Mouse (Mus musculus): ENCODE measurements around the gene Creb5. TPM values are rescaled to one million over a fixed set of nuclear protein-coding genes. Genes with fewer than 3 reads are reported as not detected.

Creb5 gene
- polyA plus RNA-seq, 1 experiment, result 4.5 TPM

DNA sequence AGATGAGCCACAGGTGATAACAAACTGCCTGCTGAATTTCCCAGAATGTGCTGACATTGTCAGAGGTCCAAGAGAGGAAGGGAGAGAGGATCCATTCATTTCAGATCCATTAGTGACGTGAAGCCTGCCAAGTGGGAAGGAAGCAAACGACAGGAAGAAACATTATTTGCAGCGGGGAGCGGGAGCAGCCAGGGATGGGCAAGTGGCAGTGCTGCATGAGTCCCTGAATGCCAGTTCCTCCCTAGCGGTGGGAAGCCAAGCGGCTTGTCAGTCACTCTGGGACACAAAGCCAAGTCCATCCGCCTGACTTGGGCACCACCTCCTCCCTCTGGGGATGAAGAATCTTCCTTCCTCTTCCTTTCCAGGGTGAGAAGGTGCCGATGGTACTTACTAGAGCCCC is 183.5 kb downstream of the Creb5 start:
- no peak for TF ChIP-seq CTCF (IDR thresholded peaks at IDR 0.05; ENCODE audit: borderline replicate concordance, insufficient read depth, low read length)
- TF ChIP-seq POLR2A (IDR thresholded peaks at IDR 0.05; ENCODE audit: low read depth, low read length), result no peak
- no peak overlapping the region for H3K4me3 ChIP-seq (ENCODE audit: insufficient read depth, low read length)
- H3K27ac ChIP-seq (ENCODE audit: insufficient read depth, low read length), result no peak overlapping the region
- no peaks in the 10 kb centered on the region for H3K4me1 ChIP-seq (ENCODE audit: control insufficient read depth, insufficient read depth, low read length)

DNA sequence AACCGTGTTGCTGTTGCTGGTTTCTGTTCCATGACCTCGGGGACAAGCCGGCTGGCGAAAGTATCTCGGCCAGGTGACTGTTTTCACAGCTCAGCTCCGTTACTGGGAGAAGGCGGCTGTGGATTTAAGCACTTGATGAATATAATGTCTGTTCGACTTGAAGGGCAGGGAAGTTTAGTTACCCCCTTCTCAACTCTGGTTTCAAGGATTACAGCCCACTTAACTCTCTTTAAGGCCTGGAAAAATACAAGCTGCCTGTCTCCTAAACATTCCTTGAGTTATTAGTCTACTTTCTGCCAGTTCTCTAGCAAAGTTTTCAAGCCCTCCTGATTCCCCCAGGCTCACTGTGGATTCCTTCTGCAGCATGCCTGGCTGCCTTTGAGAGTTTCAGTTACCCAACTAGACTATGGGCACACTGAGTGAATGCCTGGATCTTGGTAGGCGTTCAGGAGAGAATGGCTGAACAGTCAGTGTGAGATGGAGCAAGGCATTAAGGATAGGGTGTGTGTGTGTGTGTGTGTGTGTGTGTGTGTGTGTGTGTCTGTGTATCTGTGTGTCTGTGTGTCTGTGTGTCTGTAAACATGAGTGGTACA is 184.0 kb downstream of the Creb5 start:
- no peak for TF ChIP-seq CTCF (IDR thresholded peaks at IDR 0.05; ENCODE audit: borderline replicate concordance, insufficient read depth, low read length)
- TF ChIP-seq POLR2A (IDR thresholded peaks at IDR 0.05; ENCODE audit: low read depth, low read length), result no peak
- Histone ChIP-seq H3K4me3 (ENCODE audit: insufficient read depth, low read length) (no peak overlapping the region), H3K27ac (ENCODE audit: insufficient read depth, low read length) (no peak overlapping the region), H3K4me1 (ENCODE audit: control insufficient read depth, insufficient read depth, low read length) (no peaks in the 10 kb centered on the region)

DNA sequence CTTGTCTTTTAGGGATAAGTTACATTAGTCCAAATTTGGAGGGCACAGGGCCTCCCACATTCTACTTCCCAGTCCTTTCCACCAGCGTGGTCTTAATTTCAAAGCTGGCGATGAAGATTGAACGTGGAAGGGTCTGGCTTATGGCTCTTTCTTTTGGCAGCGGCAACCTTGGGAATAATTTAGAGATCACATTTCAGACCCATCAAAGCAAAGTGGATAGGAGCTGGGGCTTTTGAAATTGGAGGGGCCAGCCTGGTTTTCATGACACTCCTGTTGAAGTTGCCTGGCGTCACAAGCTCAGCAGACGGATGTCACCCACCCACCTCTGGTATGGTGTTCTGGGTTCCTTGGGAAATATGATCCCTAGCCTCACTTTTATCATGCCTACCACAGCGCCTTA is 185.7 kb downstream of the Creb5 start:
- Histone ChIP-seq H3K27ac (ENCODE audit: insufficient read depth, low read length) (no peak overlapping the region), H3K4me3 (ENCODE audit: insufficient read depth, low read length) (no peak overlapping the region), H3K4me1 (ENCODE audit: control insufficient read depth, insufficient read depth, low read length) (no peaks in the 10 kb centered on the region)
- TF ChIP-seq CTCF (IDR thresholded peaks at IDR 0.05; ENCODE audit: borderline replicate concordance, insufficient read depth, low read length) (no peak), POLR2A (IDR thresholded peaks at IDR 0.05; ENCODE audit: low read depth, low read length) (no peak)

DNA sequence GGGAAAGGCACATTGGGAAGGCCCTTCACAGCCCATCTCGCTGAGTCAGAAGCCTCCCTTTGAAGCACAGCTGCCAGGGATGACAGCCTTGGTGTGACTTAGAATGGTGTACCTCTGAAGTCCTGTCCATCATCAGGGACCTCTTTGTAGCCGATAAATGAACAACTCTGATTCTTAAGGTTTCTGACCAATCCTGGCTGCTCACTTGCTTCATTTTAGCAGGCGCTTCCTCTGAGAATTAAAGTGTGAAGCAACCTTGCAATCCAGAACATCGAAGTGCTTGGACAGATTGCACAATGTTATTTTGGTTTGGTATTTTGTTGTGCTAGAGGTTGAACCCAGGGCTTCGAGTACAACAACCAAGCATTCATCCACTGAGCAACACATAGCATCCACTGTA is 190.4 kb downstream of the Creb5 start:
- Histone ChIP-seq H3K27ac (ENCODE audit: insufficient read depth, low read length) (no peak overlapping the region), H3K4me3 (ENCODE audit: insufficient read depth, low read length) (no peak overlapping the region), H3K4me1 (ENCODE audit: control insufficient read depth, insufficient read depth, low read length) (no peaks in the 10 kb centered on the region)
- TF ChIP-seq CTCF (IDR thresholded peaks at IDR 0.05; ENCODE audit: borderline replicate concordance, insufficient read depth, low read length) (no peak), POLR2A (IDR thresholded peaks at IDR 0.05; ENCODE audit: low read depth, low read length) (no peak)

DNA sequence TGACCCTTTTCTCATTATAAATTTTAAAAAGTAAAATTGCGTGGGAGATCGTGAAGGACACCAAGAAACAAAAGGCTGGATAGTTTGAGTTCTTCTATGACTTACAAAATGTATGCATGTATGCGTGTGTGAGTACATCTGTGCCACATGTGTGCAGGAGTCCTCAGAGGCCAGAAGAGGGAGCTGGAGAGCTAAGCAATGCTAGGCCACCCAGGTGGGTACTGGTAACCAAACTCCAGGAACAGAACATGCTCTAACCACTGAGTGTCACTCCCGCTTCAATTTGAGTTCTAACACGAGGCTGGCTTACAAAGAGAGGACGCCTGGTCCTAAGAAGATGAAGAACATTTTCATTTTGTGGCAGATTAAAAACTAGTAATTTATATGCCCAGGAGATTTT is 203.8 kb downstream of the Creb5 start:
- TF ChIP-seq POLR2A (IDR thresholded peaks at IDR 0.05; ENCODE audit: low read depth, low read length) (no peak), CTCF (IDR thresholded peaks at IDR 0.05; ENCODE audit: borderline replicate concordance, insufficient read depth, low read length) (peak; percentile 30; the same call in 1 of the 2 replicates)

DNA sequence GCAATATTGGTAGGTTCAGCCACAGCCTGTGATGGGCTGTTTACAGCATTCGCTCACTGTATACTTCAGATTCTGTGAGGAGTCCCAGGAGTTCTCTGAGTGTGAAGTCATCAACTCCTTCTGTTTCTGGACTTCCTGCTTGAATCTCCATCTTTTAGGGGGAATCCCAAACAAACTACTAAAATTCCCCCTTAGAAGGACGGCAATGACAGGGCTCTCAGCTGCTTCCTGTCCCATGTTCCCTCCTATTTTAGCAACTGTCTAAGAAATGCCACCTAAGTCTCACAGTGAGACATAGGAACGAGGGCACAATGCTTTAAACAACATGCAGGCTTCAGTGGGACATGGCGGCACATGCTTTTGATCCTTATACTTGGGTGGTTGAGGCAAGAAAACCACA is 204.3 kb downstream of the Creb5 start:
- Histone ChIP-seq H3K4me1 (ENCODE audit: control insufficient read depth, insufficient read depth, low read length) (peaks cover 5% of the 10 kb centered on the region; the same call in 1 of the 2 replicates), H3K4me3 (ENCODE audit: insufficient read depth, low read length) (no peak overlapping the region), H3K27ac (ENCODE audit: insufficient read depth, low read length) (no peak overlapping the region)
- TF ChIP-seq CTCF (IDR thresholded peaks at IDR 0.05; ENCODE audit: borderline replicate concordance, insufficient read depth, low read length) (no peak), POLR2A (IDR thresholded peaks at IDR 0.05; ENCODE audit: low read depth, low read length) (no peak)

More for the DNA sequence above, 203.8 kb downstream of the Creb5 start:
- peaks cover 4% of the 10 kb centered on the region; the same call in 1 of the 2 replicates for H3K4me1 ChIP-seq (ENCODE audit: control insufficient read depth, insufficient read depth, low read length)
- H3K4me3 ChIP-seq (ENCODE audit: insufficient read depth, low read length), result no peak overlapping the region
- H3K27ac ChIP-seq (ENCODE audit: insufficient read depth, low read length), result no peak overlapping the region

DNA sequence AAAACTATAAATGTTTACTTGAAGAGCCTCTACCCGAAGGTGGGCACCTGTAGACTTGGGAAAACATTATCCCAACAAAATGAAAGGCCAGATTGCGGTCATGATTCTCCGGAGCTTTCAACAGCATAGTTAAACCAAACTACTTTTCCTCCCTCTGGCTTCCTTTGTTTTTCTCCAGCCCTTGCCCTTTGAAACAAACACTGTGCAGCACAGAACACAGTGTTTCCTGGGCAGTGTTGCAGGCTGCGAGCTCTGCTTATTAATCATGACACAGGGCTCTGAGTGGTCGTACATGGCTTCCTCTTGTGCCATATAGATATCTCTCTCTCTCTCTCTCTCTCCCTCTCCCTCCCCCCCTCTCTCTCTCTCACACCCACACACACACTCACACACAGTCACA is 206.8 kb downstream of the Creb5 start:
- no peak overlapping the region for H3K27ac ChIP-seq (ENCODE audit: insufficient read depth, low read length)
- peaks cover 8% of the 10 kb centered on the region; the same call in 1 of the 2 replicates for H3K4me1 ChIP-seq (ENCODE audit: control insufficient read depth, insufficient read depth, low read length)
- no peak overlapping the region for H3K4me3 ChIP-seq (ENCODE audit: insufficient read depth, low read length)
- TF ChIP-seq POLR2A (IDR thresholded peaks at IDR 0.05; ENCODE audit: low read depth, low read length) (no peak), CTCF (IDR thresholded peaks at IDR 0.05; ENCODE audit: borderline replicate concordance, insufficient read depth, low read length) (no peak)

DNA sequence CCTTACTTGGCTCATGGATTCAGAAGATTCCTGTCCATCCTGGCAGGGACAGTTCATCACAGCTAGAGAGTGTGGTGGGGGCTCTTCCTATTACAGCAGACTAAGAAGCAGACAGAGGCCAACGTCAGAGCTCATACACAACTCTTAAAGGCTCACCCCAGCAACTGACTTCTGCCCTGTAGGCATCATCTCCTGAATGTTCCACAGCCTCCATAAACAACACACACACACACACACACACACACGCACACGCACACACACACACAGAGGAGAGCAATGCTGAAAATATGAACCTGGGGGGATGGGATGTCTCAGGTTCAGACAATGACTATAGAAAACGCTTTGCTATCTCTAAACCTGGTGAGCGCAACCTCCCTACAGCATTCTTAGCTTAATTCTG is 208.6 kb downstream of the Creb5 start:
- H3K4me3 ChIP-seq (ENCODE audit: insufficient read depth, low read length), result no peak overlapping the region
- peaks cover 8% of the 10 kb centered on the region; the same call in 1 of the 2 replicates for H3K4me1 ChIP-seq (ENCODE audit: control insufficient read depth, insufficient read depth, low read length)
- TF ChIP-seq CTCF (IDR thresholded peaks at IDR 0.05; ENCODE audit: borderline replicate concordance, insufficient read depth, low read length) (no peak), POLR2A (IDR thresholded peaks at IDR 0.05; ENCODE audit: low read depth, low read length) (no peak)
- H3K27ac ChIP-seq (ENCODE audit: insufficient read depth, low read length), result no peak overlapping the region

DNA sequence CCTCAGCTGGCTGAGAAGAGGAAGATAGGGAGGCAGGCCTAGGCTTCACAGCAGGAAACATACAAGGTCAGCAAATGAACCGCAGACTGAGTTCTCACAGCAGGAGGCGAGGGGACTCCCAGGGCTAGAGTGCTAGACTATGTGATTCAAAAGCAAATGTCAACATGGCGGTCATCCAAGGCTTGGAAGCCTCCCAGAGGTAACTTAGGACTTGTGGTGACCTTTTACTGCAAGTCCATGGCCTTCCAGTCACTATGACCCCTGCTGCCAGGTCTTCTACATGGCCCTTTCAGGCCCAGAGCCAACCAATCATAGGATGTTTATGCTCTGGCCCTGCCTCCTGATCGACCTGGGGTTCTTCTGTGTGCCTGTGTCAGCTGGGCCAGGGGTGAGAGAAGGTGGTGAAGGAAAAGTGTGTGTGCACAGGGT is 209.3 kb downstream of the Creb5 start:
- Histone ChIP-seq H3K27ac (ENCODE audit: insufficient read depth, low read length) (peak overlapping the region; percentile 21), H3K4me1 (ENCODE audit: control insufficient read depth, insufficient read depth, low read length) (peaks cover 8% of the 10 kb centered on the region; the same call in 1 of the 2 replicates), H3K4me3 (ENCODE audit: insufficient read depth, low read length) (no peak overlapping the region)
- TF ChIP-seq CTCF (IDR thresholded peaks at IDR 0.05; ENCODE audit: borderline replicate concordance, insufficient read depth, low read length), result no peak
- no peak for TF ChIP-seq POLR2A (IDR thresholded peaks at IDR 0.05; ENCODE audit: low read depth, low read length)

DNA sequence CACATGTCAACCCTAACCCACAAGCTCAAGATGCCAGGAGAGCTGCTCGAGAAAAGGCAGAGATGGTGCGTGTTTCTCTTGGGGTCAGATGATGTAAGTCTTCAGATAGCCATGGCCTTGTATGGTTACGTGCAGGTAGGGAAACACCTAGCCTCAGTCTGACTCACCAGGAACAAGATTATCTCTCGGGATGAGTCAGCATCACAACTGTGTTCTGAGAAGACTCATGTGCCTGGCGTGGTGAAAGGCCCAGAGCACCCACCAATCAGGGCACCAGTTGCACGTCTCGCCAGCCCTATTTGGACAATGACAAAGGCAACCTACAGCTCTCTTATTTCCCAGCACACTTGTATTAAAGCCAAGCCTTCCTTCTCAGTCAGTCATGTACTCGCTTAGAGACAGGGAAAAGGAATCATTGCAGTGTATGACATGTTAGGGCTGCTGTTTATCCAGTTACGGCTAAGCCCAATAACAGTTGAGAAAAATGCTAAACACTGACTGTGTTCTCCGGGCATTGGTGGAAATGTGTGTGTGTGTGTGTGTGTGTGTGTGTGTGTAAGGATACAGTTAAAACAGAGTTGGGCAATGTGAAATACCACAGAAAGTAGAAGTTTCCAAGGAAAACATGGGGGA is 210.9 kb downstream of the Creb5 start:
- H3K4me3 ChIP-seq (ENCODE audit: insufficient read depth, low read length), result no peak overlapping the region
- no peak for TF ChIP-seq CTCF (IDR thresholded peaks at IDR 0.05; ENCODE audit: borderline replicate concordance, insufficient read depth, low read length)
- peaks cover 8% of the 10 kb centered on the region; the same call in 1 of the 2 replicates for H3K4me1 ChIP-seq (ENCODE audit: control insufficient read depth, insufficient read depth, low read length)
- H3K27ac ChIP-seq (ENCODE audit: insufficient read depth, low read length), result peak overlapping the region; percentile 52
